In genomic region chrX:7879819-7880218, GRCm38 (mm10) we compare ENCODE assay signal across 7 mouse cellular contexts. TPM values are rescaled to one million over a fixed set of nuclear protein-coding genes. Genes with fewer than 3 reads are reported as not detected.
DNase-seq lines count a peak whose midpoint lies in the region; ATAC-seq lines count a peak whose summit lies in the region.

No protein-coding gene starts in this region.

- H3K27me3 ChIP-seq in intestine, embryonic 15.5 days (replicated peaks): no peaks in the 10 kb centered on the region

- no peak overlapping the region for H3K4me3 ChIP-seq in intestine, embryonic 15.5 days (replicated peaks)

- intact Hi-C loops in gastrocnemius, postnatal 36 days (cut with DNase I): no loop called here
- intact Hi-C loops in left cerebral cortex, postnatal 25 days (cut with DNase I): loop anchor here (5.0 kb wide), 1 partner anchor 38 kb away; the partner anchor contains the start of gene Otud5

- peak overlapping the region; percentile 41 for H3K4me2 ChIP-seq in intestine, embryonic 15.5 days (replicated peaks)

- WGBS in intestine, embryonic 15.5 days: 20% methylated on average over 11 of the region's 11 CpGs

- no peaks in the 10 kb centered on the region for H3K9me3 ChIP-seq in intestine, embryonic 15.5 days

- DNase-seq in adrenal gland, adult 2 months: peak; percentile 73
- peak; percentile 85 for DNase-seq in embryo, embryonic 10.5 days (ENCODE audit: low spot score)
- DNase-seq in gastrocnemius, postnatal 36 days: peak; percentile 14 to 30
- DNase-seq in left cerebral cortex, postnatal 25 days (ENCODE audit: low spot score in 2 of 2): peak; percentile 60 to 80
- DNase-seq in right cerebral cortex, postnatal 36 days (ENCODE audit: low spot score in 2 of 2): peak; percentile 34 to 65

- H3K4me1 ChIP-seq in intestine, embryonic 15.5 days (replicated peaks): no peaks in the 10 kb centered on the region

- H3K27ac ChIP-seq in intestine, embryonic 15.5 days: no peak overlapping the region

- H3K36me3 ChIP-seq in intestine, embryonic 15.5 days: no peaks in the 10 kb centered on the region

- 0 out of 2 replicates have a peak, but pooled peaks have one; percentile 24 for ATAC-seq in intestine, embryonic 15.5 days
- peak; percentile 41 for ATAC-seq in megakaryocyte-erythroid progenitor cell, adult 5-6 weeks (replicated peaks; ENCODE audit: low FRiP score, low TSS enrichment, poor library complexity, severe bottlenecking)

- H3K9ac ChIP-seq in intestine, embryonic 15.5 days: no peak overlapping the region

RNA-seq across cellular contexts. Expression of gene Pim2, which starts 1.8 kb away (rescaled TPM):
- total RNA-seq in adrenal gland, adult 2 months (2021): 10 to 100 TPM in 1 of 2 experiments, 1 to 10 TPM in 1; 7.3 to 12.6 TPM
- 23.0 and 23.7 TPM in 2 replicates for polyA plus RNA-seq in adrenal gland, adult 2 months (2012; rRNA removed)
- total RNA-seq in gastrocnemius, postnatal 36 days (2021): 1 to 10 TPM in 1 of 2 experiments, under 1 TPM in 1; 0.99 to 1.8 TPM
- 11.3 and 12.6 TPM in 2 replicates for polyA plus RNA-seq in intestine, embryonic 15.5 days (2015; fragmentation: Nextera tagmentation; extraction: Ambion mirVana)
- 10 to 100 TPM; 55.3 to 57.3 TPM for total RNA-seq in left cerebral cortex, postnatal 25 days (2021)
- 11.4 and 16.2 TPM in 2 replicates for total RNA-seq in megakaryocyte-erythroid progenitor cell, adult 5-6 weeks (2014; fragmentation: Nextera tagmentation)
- 2.1 and 2.2 TPM in 2 replicates for total RNA-seq in megakaryocyte-erythroid progenitor cell, adult 5-6 weeks (2017)

RNA-seq across cellular contexts. Expression of gene Slc35a2, which starts 4.0 kb away (rescaled TPM):
- total RNA-seq in adrenal gland, adult 2 months (2021): 10 to 100 TPM; 39.6 to 75.3 TPM
- 158 and 186 TPM in 2 replicates for polyA plus RNA-seq in adrenal gland, adult 2 months (2012; rRNA removed)
- total RNA-seq in gastrocnemius, postnatal 36 days (2021): 1 to 10 TPM; 8.4 to 8.8 TPM
- 36.5 and 39.5 TPM in 2 replicates for polyA plus RNA-seq in intestine, embryonic 15.5 days (2015; fragmentation: Nextera tagmentation; extraction: Ambion mirVana)
- total RNA-seq in left cerebral cortex, postnatal 25 days (2021): 10 to 100 TPM; 46.6 to 47.4 TPM
- total RNA-seq in megakaryocyte-erythroid progenitor cell, adult 5-6 weeks (2014; fragmentation: Nextera tagmentation): 13.2 and 19.3 TPM in 2 replicates
- total RNA-seq in megakaryocyte-erythroid progenitor cell, adult 5-6 weeks (2017): 9.8 and 16.1 TPM in 2 replicates

RNA-seq across cellular contexts. Expression of gene Pqbp1, which starts 19.2 kb away (rescaled TPM):
- total RNA-seq in adrenal gland, adult 2 months (2021): 100 to 1,000 TPM; 102 to 144 TPM
- polyA plus RNA-seq in adrenal gland, adult 2 months (2012; rRNA removed): 93.3 and 120 TPM in 2 replicates
- total RNA-seq in gastrocnemius, postnatal 36 days (2021): 10 to 100 TPM; 21.2 to 22.0 TPM
- polyA plus RNA-seq in intestine, embryonic 15.5 days (2015; fragmentation: Nextera tagmentation; extraction: Ambion mirVana): 101 and 104 TPM in 2 replicates
- 10 to 100 TPM; 77.7 to 86.6 TPM for total RNA-seq in left cerebral cortex, postnatal 25 days (2021)
- total RNA-seq in megakaryocyte-erythroid progenitor cell, adult 5-6 weeks (2014; fragmentation: Nextera tagmentation): 46.8 and 81.9 TPM in 2 replicates
- 176 and 188 TPM in 2 replicates for total RNA-seq in megakaryocyte-erythroid progenitor cell, adult 5-6 weeks (2017)

RNA-seq across cellular contexts. Expression of gene Timm17b, which starts 19.3 kb away (rescaled TPM):
- total RNA-seq in adrenal gland, adult 2 months (2021): 100 to 1,000 TPM; 102 to 113 TPM
- 79.3 and 93.5 TPM in 2 replicates for polyA plus RNA-seq in adrenal gland, adult 2 months (2012; rRNA removed)
- 10 to 100 TPM; 35.3 to 39.1 TPM for total RNA-seq in gastrocnemius, postnatal 36 days (2021)
- polyA plus RNA-seq in intestine, embryonic 15.5 days (2015; fragmentation: Nextera tagmentation; extraction: Ambion mirVana): 128 and 131 TPM in 2 replicates
- 10 to 100 TPM; 19.1 to 21.7 TPM for total RNA-seq in left cerebral cortex, postnatal 25 days (2021)
- total RNA-seq in megakaryocyte-erythroid progenitor cell, adult 5-6 weeks (2014; fragmentation: Nextera tagmentation): 71.7 and 112 TPM in 2 replicates
- total RNA-seq in megakaryocyte-erythroid progenitor cell, adult 5-6 weeks (2017): 61.4 and 61.5 TPM in 2 replicates

RNA-seq across cellular contexts. Expression of gene Gm10491, which starts 27.8 kb away (rescaled TPM):
- total RNA-seq in adrenal gland, adult 2 months (2021): not detected
- polyA plus RNA-seq in adrenal gland, adult 2 months (2012; rRNA removed): not detected in 2 replicates
- not detected for total RNA-seq in gastrocnemius, postnatal 36 days (2021)
- not detected in 2 replicates for polyA plus RNA-seq in intestine, embryonic 15.5 days (2015; fragmentation: Nextera tagmentation; extraction: Ambion mirVana)
- total RNA-seq in left cerebral cortex, postnatal 25 days (2021): not detected
- total RNA-seq in megakaryocyte-erythroid progenitor cell, adult 5-6 weeks (2014; fragmentation: Nextera tagmentation): not detected in 2 replicates
- total RNA-seq in megakaryocyte-erythroid progenitor cell, adult 5-6 weeks (2017): not detected in 2 replicates

Comparison
In these comparisons a context has a peak if more than half of its experiments do, and no peak if none do; other contexts are left out.
1. DNase-seq: peak in every context shown above with its lines; median percentile 85 in embryo, embryonic 10.5 days; 73 in adrenal gland, adult 2 months; 70 in left cerebral cortex, postnatal 25 days; 50 in right cerebral cortex, postnatal 36 days; 22 in gastrocnemius, postnatal 36 days.